Mouse (Mus musculus): ENCODE results near the gene Spdya. TPM values are rescaled to one million over a fixed set of nuclear protein-coding genes. Genes with fewer than 3 reads are reported as not detected.
"Not testable (repeated sequence)": the region's sequence is repeated elsewhere in the genome, so short reads cannot be mapped to it uniquely, and the experiment has no call there.

Spdya gene
- total RNA-seq, 2 experiments from 2014 or later: 0.53 to 0.82 TPM

- DNase-seq: no peak
Measured at GRCm38 (mm10) chr17:71631806-71632205, 79.9 kb downstream of the Spdya start.

GRCm38 (mm10) chr17:71633350-71633749, 81.5 kb downstream of the Spdya start:
- no peak for DNase-seq

- no peak for DNase-seq
Measured at GRCm38 (mm10) chr17:71636786-71637185, 84.9 kb downstream of the Spdya start.

- DNase-seq: peak; percentile 27 to 58
Measured at GRCm38 (mm10) chr17:71637750-71638265, 85.9 kb downstream of the Spdya start.

- DNase-seq: not testable (repeated sequence)
Measured at GRCm38 (mm10) chr17:71639056-71639455, 87.2 kb downstream of the Spdya start.

Other genes with a start within 250 kb of the Spdya start
- gene Emilin2, start 240.1 kb upstream of the Spdya start, total RNA-seq (2021): 10 to 100 TPM in 1 of 2 experiments, 1 to 10 TPM in 1; 5.8 to 10.8 TPM
- 1 to 10 TPM; 1.3 to 2.1 TPM for gene Gm4707, start 92.1 kb upstream of the Spdya start, total RNA-seq (2021)
- gene Smchd1, start 76.7 kb upstream of the Spdya start, total RNA-seq (2021): 10 to 100 TPM; 36.8 to 42.1 TPM
- 1 to 10 TPM; 3.1 to 3.6 TPM for gene Ndc80, start 25.2 kb upstream of the Spdya start, total RNA-seq (2021)
- gene Wdr43, start 63.8 kb downstream of the Spdya start, total RNA-seq (2021): 100 to 1,000 TPM in 1 of 2 experiments, 10 to 100 TPM in 1; 52.1 to 107 TPM
- not detected for gene Togaram2, start 121.2 kb downstream of the Spdya start, total RNA-seq (2021)
- not detected for gene Pcare, start 200.8 kb downstream of the Spdya start, total RNA-seq (2021)
- 10 to 100 TPM; 20.8 to 26.1 TPM for gene Clip4, start 216.4 kb downstream of the Spdya start, total RNA-seq (2021)

All from adrenal gland, postnatal 36 days (tissue).